Mouse (Mus musculus) erythroblast, embryonic 14.5 days (primary cell): ENCODE measurements at regions not wholly inside any gene's neighbourhood (a gene's known extent, or its start where the extent isn't known, plus 50 kb on each side); places are given as distances from the start of the nearest gene placed in this dataset.

Experiments used
- GATA1 ChIP-seq: IDR thresholded peaks from 2 replicates; pipeline ENCODE4 v1.6.1; 2012; ENCODE audit warnings: low read length, inconsistent platforms, mixed read lengths
- TAL1 ChIP-seq: IDR thresholded peaks from 3 replicates; pipeline ENCODE4 v1.6.1; 2012; ENCODE audit warnings: low read length, inconsistent platforms, mixed read lengths

- no peak for TF ChIP-seq GATA1
- TF ChIP-seq TAL1: no peak
Measured at GRCm38 (mm10) chr10:84317960-84318359, 122.4 kb downstream of the Nuak1 start.
